Mouse (Mus musculus): ENCODE results near the gene Tpte. TPM values are rescaled to one million over a fixed set of nuclear protein-coding genes. Genes with fewer than 3 reads are reported as not detected.

Tpte gene
- not detected for total RNA-seq (2023)

DNA sequence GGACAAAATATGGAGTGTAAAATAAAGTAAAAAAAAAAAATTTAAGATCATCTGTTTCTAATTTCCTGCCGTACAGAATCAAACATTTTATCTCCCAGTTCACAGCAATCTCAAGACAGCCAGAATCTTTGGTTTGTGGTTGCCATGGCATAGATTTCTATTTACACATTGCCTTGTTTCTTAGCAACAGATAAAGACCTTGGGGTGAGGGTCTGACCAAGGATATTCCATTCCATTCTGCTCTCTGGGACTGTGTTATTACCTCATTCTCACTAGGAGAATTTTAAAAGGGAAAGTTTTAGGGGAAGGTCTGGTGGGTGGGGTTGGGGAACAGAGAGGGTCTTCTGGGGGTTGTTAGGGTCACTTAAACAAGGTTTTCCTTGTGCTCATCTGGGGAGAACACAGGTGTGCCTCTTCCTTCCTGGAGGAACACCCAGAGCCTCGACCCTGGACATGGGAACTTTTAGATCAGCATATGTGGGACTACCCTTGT lies at the start of gene Tpte:
Tpte (plus strand) TSS at position 443 of the 493 bp plus-strand sequence.

DNA sequence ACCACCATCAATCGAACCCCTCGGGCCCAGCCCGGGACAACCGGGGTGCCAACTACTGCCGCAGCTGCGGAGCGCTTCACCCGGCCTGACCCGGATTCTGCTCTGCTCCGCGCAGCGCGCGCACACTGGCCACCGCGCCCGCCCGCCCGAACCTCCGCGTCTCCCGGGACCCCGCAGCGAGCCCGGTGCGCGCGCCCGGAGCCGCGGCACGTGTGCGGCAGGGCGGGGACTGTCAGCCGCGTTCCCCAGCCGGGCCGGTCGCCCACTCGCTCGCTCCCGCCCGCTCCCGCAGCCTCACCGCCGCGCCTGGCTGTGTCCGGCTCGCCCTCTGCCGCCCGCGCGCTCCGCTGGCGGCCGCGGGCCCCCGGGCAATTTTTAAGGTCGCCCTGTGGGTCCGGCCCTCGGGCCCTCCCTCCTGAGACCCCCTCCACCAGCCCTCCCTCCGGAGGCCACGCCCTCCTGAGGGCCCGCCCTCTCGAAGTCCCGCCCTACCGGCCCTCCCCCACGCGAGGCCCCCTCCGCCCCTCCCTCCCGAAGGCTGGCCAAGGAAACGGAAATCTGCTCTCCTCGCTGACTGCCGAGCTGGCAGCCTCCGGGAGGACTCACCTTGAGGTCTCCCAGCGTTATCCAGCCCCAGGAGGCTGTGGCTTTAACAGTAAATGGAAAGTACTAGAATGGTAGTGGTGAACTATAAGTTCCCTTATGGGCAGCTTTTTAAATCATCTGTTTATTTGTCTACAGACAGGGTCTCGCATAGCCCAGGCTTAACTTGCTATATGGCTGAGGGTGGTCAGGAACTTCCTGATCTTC lies 115.1 kb downstream of the Tpte start, which contains the start of gene Slc25a15:
Slc25a15 (minus strand) TSS at position 456 of the 810 bp plus-strand sequence.

DNA sequence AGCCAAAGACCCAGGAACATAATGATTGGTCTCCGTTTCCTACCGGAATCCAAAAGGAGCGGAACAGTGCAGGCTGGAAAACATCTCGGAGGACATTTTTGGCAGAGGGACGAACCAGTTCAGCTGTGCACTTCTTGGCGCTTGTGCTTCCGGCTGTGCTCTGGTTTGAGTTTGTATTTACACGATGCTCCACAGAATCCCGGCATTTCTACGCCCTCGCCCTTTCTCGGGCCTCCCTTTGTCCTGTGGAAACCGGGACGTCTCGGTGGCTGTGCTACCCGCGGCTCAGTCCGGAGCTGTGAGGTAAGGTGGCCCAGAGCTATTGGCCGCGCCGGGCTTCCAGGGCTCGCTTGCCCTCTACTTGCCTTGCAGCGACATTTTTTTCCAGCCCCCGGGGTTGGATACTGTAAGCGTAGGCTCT lies 128.1 kb downstream of the Tpte start, which contains the start of gene Mrps31:
Mrps31 (plus strand) TSS at position 80 of the 421 bp plus-strand sequence.

Other genes with a start within 250 kb of the Tpte start
- gene Atp7b, start 223.1 kb upstream of the Tpte start, total RNA-seq (2023), result 1 to 10 TPM; 1.1 to 3.2 TPM
- gene Alg11, start 222.7 kb upstream of the Tpte start, total RNA-seq (2023), result 1 to 10 TPM; 6.8 to 7.3 TPM
- not detected for gene Nek5, start 158.4 kb upstream of the Tpte start, total RNA-seq (2023)
- 1 to 10 TPM; 1.0 to 1.3 TPM for gene Nek3, start 117.0 kb upstream of the Tpte start, total RNA-seq (2023)
- 10 to 100 TPM; 16.8 to 18.5 TPM for gene Ckap2, start 97.6 kb upstream of the Tpte start, total RNA-seq (2023)
- gene Vps36, start 90.6 kb upstream of the Tpte start, total RNA-seq (2023), result 10 to 100 TPM; 24.2 to 25.9 TPM
- gene Thsd1, start 56.1 kb upstream of the Tpte start, total RNA-seq (2023), result under 1 TPM; 0.24 to 0.66 TPM
- 1 to 10 TPM; 2.0 to 3.0 TPM for gene Slc25a15, start 115.2 kb downstream of the Tpte start, total RNA-seq (2023)
- 1 to 10 TPM; 7.9 to 8.5 TPM for gene Mrps31, start 127.9 kb downstream of the Tpte start, total RNA-seq (2023)